Mouse (Mus musculus): ENCODE results near the gene Man1a.

Man1a gene

DNA sequence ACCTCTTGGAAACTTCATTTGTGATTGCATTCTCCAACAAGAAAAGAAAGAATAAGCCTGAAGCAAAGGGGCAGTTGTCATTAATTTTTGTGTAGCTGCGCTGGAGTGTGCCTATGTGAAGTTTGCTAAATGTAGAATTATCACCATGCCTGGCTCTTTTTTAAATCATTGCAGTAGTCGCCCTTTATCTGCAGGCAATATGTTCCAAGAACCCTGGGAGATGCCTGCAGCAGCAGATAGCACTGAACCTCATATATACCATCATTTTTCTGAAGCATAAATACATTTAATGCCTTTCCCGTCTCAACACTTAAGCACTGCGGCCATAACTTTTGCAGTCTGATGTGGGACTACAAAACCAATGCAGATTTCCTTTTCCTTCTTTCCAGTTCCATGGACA lies 50.3 kb downstream of the Man1a start:
- in situ Hi-C loops (cut with MboI, MseI), result no loop called here

DNA sequence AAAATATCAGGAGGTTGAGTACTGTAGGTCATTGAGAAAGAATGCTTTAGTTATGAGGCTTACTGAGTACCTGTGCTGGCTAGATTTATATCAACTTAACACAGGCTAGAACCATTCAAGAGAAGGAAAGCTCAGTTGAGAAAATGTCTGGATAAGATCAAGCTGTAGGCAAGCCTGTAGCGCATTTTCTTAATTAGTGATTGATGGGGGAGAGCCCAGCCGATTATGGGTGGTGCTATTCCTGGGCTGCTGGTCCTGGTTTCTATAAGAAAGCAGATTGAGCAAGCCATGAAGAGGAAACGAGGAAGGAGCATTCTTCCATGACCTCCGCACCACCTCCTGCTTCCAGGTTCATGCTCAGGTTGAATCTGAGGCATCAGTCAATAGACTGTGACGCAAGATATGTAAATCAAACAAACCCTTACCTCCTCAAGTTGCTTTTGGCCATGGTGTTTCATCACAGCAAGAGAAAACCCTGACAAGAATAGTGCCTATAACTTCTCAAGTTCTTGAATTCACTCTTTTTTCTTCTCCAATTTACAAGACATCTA lies 58.4 kb downstream of the Man1a start:
- in situ Hi-C loops (cut with MboI, MseI), result no loop called here

DNA sequence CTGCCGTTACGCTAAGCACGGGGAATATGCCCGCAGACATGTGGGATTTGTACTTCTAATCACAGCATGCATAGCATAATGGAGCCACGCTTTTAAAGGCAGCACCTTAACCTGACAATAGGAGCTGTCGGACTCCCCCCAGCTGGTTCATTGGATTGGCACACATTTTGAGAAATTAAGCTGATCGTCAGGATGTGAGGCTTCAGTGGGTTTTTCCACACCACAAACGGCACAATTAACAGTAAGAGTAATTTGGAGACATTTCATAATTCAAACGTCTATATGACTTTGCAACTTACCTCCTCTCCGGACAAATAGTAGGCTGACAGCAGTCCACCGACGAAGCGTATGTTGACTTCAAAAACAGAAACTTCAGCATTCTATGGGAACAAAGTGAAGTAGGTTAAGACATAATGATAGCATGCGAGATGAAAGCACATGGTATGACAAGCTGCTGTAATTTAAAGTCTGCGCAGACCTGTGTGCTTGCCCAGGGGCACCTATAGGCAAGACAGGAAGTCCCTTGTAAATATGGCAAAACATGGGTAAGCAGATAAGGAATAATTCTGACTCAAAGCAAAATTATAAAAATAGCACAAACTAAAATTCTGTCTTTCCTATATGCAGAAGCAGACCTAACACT lies 62.2 kb downstream of the Man1a start:
- in situ Hi-C loops (cut with MboI, MseI), result no loop called here

DNA sequence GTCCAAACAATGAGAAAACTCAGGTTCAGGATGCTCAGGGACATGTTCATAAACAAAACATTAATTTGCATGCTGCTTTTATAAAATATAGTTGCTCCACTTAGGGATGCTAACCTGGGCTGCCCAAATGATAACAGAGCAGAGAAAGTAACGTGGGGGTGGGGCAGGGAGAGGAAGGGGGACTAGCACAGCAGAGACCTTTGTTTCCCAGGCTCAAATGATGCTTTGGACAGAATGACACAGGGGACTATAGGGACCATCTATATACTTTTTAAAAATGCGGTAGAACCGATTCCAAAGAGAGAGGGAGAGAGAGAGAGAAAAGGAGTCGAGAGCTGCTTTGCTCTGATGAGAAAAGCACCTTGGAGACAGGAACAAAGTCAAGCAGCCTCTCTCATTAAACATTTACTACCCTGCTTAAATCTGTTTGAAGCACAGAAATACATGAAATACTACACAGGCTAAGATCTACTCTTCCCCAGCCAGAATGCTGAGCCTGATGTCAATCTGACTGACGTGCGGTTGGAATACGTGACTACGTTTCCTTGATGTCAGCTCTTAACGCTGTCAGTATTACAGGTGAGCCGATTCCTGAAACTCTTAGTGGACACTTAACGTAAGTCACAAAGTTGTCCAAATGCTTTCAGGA lies 63.1 kb downstream of the Man1a start:
- in situ Hi-C loops (cut with MboI, MseI), result no loop called here

DNA sequence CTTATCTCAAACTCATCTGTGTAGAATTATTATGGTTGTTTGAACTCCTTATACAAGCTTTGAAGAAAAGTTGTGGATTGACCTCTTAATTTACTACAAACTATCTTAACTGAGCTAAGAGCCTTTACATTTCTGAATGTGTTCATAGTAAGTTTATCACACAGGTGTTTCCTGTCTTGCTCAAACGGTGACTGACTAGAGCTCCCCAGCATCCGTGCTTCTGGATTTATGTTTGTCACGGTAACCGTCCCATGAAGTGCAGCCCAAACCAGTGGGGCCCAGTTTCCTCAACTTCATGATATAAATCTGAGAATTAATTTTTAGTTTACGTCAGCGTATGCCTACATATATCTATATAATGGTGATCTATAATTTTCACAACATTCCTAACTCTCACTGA lies 67.3 kb downstream of the Man1a start:
- in situ Hi-C loops (cut with MboI, MseI), result no loop called here

DNA sequence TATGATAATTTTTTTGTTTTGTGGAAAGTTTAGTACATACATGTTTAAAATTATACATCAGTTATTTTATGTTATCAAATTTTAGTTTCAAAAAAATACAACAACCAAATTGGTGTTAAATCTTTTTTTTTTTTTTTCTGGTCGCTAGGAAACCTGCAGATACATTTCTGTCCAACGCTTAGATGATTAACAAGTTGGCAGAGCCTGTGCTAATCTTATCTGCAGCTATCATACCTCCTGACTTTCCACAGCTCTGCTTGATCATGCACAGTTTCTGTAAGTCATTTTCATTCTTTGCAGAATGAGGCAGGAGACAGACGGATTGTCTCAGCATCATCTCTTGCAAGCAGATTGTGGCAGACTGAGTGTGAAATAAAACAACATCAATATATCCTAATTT lies 69.5 kb downstream of the Man1a start:
- in situ Hi-C loops (cut with MboI, MseI), result no loop called here

DNA sequence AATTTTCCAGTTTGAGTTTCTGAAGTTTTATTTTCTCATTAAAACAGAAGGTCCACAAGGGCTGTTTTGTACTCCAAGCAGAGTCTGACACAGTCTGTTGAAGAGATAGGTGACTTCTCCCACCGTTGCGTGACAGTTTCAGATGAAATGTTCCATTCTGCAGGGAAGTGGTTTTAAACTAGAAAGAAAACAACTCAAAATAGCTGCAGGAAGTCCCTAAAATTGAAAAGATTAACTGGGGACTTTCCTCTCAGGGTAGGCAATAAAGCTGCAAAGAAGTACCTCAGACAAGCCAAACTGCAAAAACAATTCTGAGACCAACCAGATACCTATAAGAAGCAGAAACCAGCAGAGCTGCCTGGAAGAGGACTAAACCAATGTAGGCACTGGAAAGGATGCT lies 70.6 kb downstream of the Man1a start:
- in situ Hi-C loops (cut with MboI, MseI), result no loop called here

DNA sequence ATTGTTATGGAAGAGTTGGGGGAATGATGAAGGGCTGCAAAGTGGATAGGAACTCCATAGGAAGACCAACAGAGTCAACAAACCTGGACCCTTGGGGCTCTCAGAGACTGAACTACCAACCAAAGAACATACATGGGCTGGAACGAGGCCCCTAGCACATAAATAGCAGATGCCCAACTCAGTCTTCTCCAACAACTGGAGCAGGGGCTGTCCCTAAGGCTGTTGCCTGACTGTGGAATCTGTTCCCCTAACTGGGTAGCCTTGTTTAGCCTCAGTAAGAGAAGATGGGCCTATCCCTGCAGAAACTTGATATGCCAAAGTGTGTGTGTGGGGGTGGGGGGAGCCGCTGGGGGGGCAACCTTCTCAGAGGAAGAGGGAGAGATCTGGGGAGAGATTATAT lies 73.5 kb downstream of the Man1a start:
- in situ Hi-C loops (cut with MboI, MseI), result no loop called here

DNA sequence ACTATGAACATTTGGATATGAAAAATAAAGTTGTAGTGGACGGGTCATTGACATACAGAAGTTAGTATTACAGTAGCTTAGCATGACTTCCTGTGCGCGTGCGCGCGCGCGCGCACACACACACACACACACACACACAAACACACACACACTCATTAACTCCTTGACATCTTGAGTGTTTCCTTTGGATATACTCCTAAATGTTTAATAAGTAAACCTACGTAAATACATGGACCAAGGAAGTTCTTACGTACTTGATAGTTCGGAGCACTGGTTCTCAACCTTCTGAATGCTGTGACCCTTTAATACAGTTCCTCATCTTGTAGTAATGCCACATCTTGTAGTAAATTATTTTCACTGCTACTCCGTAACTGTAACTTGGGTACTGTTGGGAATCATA lies 79.1 kb downstream of the Man1a start:
- in situ Hi-C loops (cut with MboI, MseI), result no loop called here

DNA sequence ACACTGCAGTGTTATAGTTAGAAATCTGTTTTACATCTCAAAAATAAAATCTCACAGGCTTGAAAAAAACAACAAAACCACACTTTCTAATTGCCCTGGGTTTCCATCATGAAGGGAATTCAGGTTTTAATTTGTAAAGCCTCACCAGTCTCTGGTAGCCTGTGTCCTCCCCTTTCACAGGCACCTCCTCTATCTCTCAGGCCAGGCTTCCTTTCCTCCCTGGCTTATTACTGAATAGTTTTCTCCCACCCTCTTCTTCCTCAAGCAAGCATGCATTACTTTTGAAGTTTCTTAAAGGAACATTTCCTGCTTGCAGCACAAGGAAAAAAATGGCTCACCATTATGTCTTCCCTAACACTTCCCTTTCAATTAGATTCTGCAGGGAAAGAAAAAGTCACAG lies 80.2 kb downstream of the Man1a start:
- in situ Hi-C loops (cut with MboI, MseI), result no loop called here

DNA sequence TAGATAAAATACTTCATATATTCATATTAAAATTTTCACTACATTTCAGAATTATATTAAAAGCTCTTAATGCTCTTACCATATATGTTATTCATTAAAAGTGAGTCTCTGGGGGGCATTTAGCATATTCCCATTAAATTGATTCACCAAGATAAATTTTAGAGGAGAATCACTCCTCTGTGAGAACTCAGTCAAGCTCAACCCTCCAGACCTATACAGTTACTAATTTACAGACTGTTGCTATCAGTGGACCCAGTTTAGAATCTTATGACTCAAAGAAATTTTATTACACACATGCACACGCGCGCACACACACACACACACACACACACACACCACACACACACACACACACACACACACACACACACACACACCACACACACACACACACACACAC lies 81.8 kb downstream of the Man1a start:
- in situ Hi-C loops (cut with MboI, MseI), result no loop called here

DNA sequence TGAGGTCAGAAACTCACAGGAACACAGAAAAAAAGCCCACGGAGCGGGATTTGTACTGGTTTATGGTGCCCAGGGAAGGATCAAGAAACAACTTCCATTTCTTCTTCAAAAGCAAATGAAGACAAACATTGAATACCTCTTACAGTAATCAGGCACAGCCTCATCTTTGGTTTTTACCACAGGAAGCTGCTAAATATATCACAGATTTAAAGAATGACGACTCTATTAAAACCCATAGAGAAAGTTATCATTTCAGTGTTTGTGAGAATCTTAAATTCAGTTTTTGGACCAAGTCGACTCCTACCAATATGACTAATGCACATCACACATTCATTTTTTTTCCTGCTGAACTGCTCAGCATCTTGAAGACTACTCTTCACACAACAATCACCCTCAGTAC lies 86.0 kb downstream of the Man1a start:
- in situ Hi-C loops (cut with MboI, MseI), result no loop called here

DNA sequence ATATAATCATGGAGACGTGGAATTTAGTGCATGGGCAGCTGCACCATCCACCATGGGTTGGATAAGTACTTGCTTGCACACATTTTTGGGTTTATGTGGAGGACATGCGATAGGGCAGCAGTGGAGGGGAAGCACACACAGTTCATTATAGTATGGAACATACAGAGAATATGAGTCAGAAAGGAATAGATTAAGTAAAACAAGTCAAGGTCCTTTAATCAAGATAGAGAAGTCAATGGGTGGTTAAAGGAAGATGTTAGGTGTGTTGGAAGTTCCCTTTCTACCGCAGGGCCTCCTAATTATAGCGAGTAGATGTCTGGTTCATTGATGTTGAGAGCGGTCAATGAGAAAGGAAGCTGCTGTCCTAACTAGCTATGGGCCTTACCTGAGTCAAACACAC lies 91.5 kb downstream of the Man1a start:
- in situ Hi-C loops (cut with MboI, MseI), result no loop called here

DNA sequence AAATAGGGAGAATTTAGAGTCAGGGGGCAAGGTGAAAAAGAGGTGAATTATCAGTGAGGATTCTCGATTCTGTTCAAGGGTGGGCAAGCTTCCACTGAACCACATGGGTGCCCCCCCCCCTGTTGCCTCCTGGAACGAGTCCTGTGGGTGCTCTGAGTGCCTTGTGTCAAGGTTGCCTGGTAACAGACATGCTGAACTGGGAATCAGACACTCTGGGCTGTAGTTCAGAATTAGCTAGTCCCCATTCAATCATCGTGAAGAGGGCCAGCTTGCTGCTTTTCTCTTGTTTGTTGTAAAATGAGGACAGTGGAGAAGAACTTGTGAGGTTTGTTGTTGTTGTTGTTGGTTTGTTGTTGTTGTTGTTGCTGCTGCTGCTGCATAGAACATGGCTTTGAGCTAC lies 92.3 kb downstream of the Man1a start:
- in situ Hi-C loops (cut with MboI, MseI), result no loop called here

DNA sequence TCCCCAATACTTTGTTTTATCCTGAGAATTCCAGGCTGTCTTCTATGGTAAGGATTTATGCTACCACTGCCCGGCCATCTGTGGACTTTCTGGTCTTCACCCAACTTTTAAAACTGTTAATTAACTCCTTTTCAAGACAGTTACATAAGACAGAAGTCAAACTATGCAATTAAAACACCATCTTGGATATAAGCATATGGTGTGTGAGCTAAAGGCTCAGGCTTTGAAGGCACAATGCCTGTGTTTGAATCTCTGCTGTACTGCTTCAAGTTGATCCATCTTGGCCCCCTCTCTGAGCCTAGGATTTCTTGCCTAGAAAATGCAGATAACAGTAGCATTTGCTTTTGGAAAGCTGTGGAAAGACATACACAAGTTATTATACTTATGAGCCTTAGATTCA lies 97.8 kb downstream of the Man1a start:
- in situ Hi-C loops (cut with MboI, MseI), result no loop called here

DNA sequence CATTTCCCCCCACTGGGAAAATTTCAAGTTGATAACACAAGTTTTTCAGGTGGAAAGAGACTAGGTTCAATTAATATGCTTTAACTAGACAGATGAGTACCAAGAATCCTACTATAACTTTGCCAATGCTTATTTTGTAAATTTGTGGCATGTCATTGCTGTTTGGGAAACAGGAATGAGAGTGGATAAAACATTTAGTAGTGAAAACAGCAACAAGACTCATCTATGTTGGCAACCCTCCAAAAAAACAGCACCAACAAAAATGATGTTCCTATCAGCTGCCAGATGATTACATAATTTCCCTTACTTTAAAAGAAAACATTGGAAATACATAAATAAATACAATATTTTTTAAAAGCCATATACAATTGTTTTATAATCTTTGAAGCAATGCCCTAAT lies 102.2 kb downstream of the Man1a start:
- in situ Hi-C loops (cut with MboI, MseI), result no loop called here

DNA sequence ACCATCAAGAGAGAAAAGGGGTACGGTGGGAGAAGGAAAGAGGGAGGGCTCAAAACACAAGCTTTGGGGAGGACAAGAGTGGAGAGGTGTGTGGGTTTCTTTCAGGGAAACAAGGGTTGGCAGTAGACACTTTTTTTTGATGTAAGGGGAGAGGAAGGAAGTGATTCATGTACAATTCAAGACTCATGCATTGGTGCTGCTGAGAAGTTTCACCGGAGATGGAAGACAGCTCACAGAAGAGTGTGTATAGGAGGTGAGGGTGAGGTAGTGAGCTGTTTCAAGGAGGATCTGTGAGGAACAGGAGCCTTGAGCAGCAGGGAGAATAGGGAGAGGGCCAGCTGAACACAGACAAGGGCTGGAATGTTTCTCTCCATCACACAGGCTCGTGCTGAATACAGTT lies 116.7 kb downstream of the Man1a start:
- in situ Hi-C loops (cut with MboI, MseI), result no loop called here

DNA sequence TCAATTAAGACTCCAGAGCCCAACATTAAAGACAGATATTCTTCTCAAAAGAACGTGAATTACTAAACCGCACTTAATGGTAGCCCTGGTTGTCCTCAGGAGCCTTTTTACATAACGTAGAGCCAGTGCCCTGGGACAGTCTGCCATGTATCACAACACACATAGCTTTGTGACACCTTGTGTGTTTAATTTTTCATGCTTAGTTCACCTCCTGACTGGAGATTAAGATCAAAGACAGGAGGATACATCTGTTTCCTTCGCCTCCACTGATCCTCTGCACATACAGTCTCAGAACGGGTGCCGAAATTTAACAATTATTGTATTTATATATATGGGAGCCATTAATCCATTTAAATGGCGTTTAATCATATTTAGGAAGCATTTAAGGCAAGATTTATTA lies 134.8 kb downstream of the Man1a start:
- in situ Hi-C loops (cut with MboI, MseI), result no loop called here

DNA sequence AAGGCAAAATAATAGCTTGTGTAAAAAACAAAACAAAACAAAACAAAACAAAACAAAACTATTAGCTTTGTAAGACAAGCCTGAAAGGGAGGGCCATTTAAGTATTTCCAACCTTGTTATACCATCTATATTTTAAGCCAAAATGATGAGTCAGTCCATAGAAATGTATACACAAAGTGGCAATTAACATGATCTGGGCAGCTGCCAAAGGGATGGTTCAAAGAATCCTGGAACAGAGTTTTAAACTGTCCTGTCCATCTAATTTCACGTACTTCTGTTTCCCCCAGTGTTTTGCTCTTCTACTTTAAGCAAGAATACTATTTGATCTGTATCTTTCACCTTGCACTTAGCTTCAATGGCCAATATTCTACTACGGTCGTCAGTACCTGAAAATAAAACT lies 138.2 kb downstream of the Man1a start:
- in situ Hi-C loops (cut with MboI, MseI), result no loop called here

DNA sequence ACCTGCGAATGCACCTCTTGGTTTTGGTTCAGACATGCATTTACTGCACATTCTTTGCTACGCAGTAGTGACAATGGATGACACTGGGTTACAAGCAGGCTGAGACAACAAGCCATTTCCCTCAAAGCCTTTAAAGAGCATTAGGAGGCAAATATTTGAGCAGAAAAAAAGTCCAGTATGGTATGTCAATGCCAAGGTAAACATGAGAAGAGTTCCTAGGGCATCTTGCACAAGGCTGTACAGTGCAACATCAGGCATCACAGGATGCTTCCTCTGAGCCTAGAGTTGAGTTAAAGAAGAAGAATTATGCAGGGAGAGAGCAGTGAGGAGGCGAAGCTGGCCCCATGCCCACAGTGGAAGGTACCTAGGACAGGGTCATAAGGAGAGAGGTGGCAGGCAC lies 140.3 kb downstream of the Man1a start:
- in situ Hi-C loops (cut with MboI, MseI), result no loop called here

DNA sequence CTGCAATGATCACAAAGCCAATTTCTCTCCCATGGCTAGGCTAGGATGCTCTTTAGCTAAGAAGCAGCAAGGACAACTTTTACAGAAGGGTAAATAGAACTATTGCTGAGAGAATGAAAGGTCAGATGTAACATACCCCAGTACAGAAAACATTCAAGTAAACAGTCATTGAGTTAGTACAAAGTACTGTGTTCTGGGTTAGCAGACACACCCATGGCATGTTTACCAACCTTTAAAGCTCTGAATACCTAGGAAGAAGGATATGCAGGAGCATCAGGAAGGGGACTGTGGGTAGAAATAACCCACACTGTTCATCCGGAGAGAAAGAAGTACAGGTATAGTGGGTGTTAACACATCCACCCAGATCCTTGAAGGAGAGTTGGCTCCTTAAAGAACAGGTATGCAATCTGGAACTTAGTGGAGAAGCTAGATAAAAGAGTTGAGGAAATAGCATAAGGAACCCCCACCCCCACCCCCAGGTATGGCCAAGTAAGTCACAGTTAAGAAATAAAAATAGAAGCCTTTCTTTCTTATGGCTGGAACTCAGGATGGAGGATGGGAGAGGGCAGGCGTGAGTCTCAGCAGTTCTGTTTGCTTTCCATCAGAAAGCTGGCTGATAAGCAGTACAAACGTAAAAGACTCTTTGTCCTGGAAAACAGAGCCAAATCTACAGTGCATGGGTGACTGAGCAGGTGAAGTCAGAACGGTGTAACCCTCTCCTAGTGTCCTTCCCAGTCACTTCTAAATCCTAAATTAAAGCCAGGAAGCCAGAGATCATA lies 146.5 kb downstream of the Man1a start:
- in situ Hi-C loops (cut with MboI, MseI), result no loop called here

DNA sequence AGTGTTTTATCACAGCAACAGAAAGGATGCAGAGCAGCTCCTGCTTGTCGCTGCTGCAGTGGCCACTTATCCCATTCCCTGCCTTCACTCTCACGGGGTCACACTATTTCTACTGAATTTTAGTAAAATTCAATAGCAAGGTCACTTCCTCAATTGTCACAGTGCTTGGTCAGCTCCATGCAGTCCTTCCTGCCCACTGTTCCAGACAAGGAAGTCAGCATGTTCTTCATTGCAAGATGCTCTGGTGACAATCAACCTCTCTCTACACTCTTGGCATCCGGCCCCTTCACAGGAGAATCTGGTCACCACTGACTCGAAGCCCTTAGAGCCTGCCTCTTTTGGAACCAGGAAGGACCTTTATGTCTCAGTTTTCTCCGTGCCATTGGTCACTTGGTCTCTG lies 148.5 kb downstream of the Man1a start:
- in situ Hi-C loops (cut with MboI, MseI), result no loop called here

DNA sequence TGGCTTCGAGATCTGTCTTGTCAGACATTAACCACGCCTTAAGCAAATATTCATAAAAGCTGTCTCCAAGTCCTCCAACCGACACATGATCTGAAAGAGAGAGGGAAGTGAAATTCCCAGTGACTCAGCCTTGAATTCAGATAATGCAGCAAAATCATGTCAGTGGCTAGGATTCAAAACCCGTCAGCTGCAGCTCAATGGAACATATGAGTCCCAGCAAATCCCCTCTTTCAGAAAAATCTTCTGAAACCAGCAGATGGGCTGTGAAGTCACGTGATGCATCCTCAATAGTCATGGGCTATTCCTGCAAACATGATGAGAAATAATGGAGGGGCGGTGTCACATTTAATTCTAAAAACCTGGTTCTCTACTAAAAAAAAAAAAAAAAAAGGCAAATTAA lies 151.0 kb downstream of the Man1a start:
- in situ Hi-C loops (cut with MboI, MseI), result no loop called here
